Mouse (Mus musculus): ENCODE measurements around the gene Ms4a3. TPM values are rescaled to one million over a fixed set of nuclear protein-coding genes. Genes with fewer than 3 reads are reported as not detected.

The Ms4a3 gene
- polyA plus RNA-seq, 1 experiment from 2014 or later: 0.39 TPM

GRCm38 (mm10) chr19:11611541-11611945, 29.1 kb downstream of the Ms4a3 start:
- H3K9me3 ChIP-seq (replicated peaks; ENCODE audit: control insufficient read depth, low read length): no peaks in the 10 kb centered on the region
- H3K36me3 ChIP-seq (ENCODE audit: control insufficient read depth, insufficient read depth, low read length): no peaks in the 10 kb centered on the region
- no peaks in the 10 kb centered on the region for H3K4me1 ChIP-seq (ENCODE audit: control insufficient read depth, insufficient read depth, low read length)
- ATAC-seq (replicated peaks; ENCODE audit: insufficient number of reproducible peaks, low FRiP score, low TSS enrichment): no peak
- no peaks in the 10 kb centered on the region for H3K27me3 ChIP-seq (ENCODE audit: control insufficient read depth, insufficient read depth, low read length)
- WGBS (ENCODE audit: insufficient replicate concordance): 21% methylated on average over 6 of the region's 6 CpGs
- H3K4me2 ChIP-seq: no peak overlapping the region
- no peak overlapping the region for H3K9ac ChIP-seq (ENCODE audit: low read depth, low read length)
- no peak overlapping the region for H3K27ac ChIP-seq (ENCODE audit: low read depth, low read length)
- H3K4me3 ChIP-seq (ENCODE audit: low read depth, low read length): no peak overlapping the region

GRCm38 (mm10) chr19:11608172-11608571, 32.5 kb downstream of the Ms4a3 start:
- WGBS (ENCODE audit: insufficient replicate concordance): 13% methylated on average over 1 of the region's 1 CpGs
- Histone ChIP-seq H3K4me3 (ENCODE audit: low read depth, low read length) (no peak overlapping the region), H3K4me2 (no peak overlapping the region), H3K4me1 (ENCODE audit: control insufficient read depth, insufficient read depth, low read length) (no peaks in the 10 kb centered on the region), H3K9ac (ENCODE audit: low read depth, low read length) (no peak overlapping the region), H3K27me3 (ENCODE audit: control insufficient read depth, insufficient read depth, low read length) (no peaks in the 10 kb centered on the region), H3K36me3 (ENCODE audit: control insufficient read depth, insufficient read depth, low read length) (no peaks in the 10 kb centered on the region), H3K27ac (ENCODE audit: low read depth, low read length) (no peak overlapping the region), H3K9me3 (replicated peaks; ENCODE audit: control insufficient read depth, low read length) (no peaks in the 10 kb centered on the region)
- no peak for ATAC-seq (replicated peaks; ENCODE audit: insufficient number of reproducible peaks, low FRiP score, low TSS enrichment)

- WGBS (ENCODE audit: insufficient replicate concordance): 73% methylated on average over 2 of the region's 2 CpGs
- no peaks in the 10 kb centered on the region for H3K36me3 ChIP-seq (ENCODE audit: control insufficient read depth, insufficient read depth, low read length)
- H3K9ac ChIP-seq (ENCODE audit: low read depth, low read length): no peak within 1 kb of the TSS
- H3K27ac ChIP-seq (ENCODE audit: low read depth, low read length): no peak within 1 kb of the TSS
- H3K27me3 ChIP-seq (ENCODE audit: control insufficient read depth, insufficient read depth, low read length): no peaks in the 10 kb centered on the region
- H3K4me3 ChIP-seq (ENCODE audit: low read depth, low read length): no peak within 1 kb of the TSS
- ATAC-seq (replicated peaks; ENCODE audit: insufficient number of reproducible peaks, low FRiP score, low TSS enrichment): no peak
- no peaks in the 10 kb centered on the region for H3K9me3 ChIP-seq (replicated peaks; ENCODE audit: control insufficient read depth, low read length)
- no peak within 1 kb of the TSS for H3K4me2 ChIP-seq
- no peaks in the 10 kb centered on the region for H3K4me1 ChIP-seq (ENCODE audit: control insufficient read depth, insufficient read depth, low read length)
Observed at GRCm38 (mm10) chr19:11604603-11605002, 36.0 kb downstream of the Ms4a3 start, which contains the start of gene Ms4a6d. Gene Ms4a6d, minus strand, starts transcription at chr19:11604849.

GRCm38 (mm10) chr19:11602026-11602425, 38.6 kb downstream of the Ms4a3 start:
- WGBS (ENCODE audit: insufficient replicate concordance): 84% methylated on average over 2 of the region's 2 CpGs

GRCm38 (mm10) chr19:11601349-11601748, 39.3 kb downstream of the Ms4a3 start:
- H3K4me3 ChIP-seq (ENCODE audit: low read depth, low read length): no peak overlapping the region
- 77% methylated on average over 3 of the region's 3 CpGs for WGBS (ENCODE audit: insufficient replicate concordance)

More at GRCm38 (mm10) chr19:11602026-11602425, 38.6 kb downstream of the Ms4a3 start:
- Histone ChIP-seq H3K9ac (ENCODE audit: low read depth, low read length) (no peak overlapping the region), H3K9me3 (replicated peaks; ENCODE audit: control insufficient read depth, low read length) (no peaks in the 10 kb centered on the region), H3K4me1 (ENCODE audit: control insufficient read depth, insufficient read depth, low read length) (no peaks in the 10 kb centered on the region), H3K36me3 (ENCODE audit: control insufficient read depth, insufficient read depth, low read length) (no peaks in the 10 kb centered on the region), H3K4me2 (no peak overlapping the region), H3K27ac (ENCODE audit: low read depth, low read length) (no peak overlapping the region), H3K27me3 (ENCODE audit: control insufficient read depth, insufficient read depth, low read length) (no peaks in the 10 kb centered on the region), H3K4me3 (ENCODE audit: low read depth, low read length) (no peak overlapping the region)
- no peak for ATAC-seq (replicated peaks; ENCODE audit: insufficient number of reproducible peaks, low FRiP score, low TSS enrichment)

GRCm38 (mm10) chr19:11589891-11590449, 50.7 kb downstream of the Ms4a3 start:
- H3K9ac ChIP-seq (ENCODE audit: low read depth, low read length): no peak overlapping the region
- H3K9me3 ChIP-seq (replicated peaks; ENCODE audit: control insufficient read depth, low read length): no peaks in the 10 kb centered on the region
- no peaks in the 10 kb centered on the region for H3K36me3 ChIP-seq (ENCODE audit: control insufficient read depth, insufficient read depth, low read length)
- H3K4me3 ChIP-seq (ENCODE audit: low read depth, low read length): no peak overlapping the region
- no peaks in the 10 kb centered on the region for H3K27me3 ChIP-seq (ENCODE audit: control insufficient read depth, insufficient read depth, low read length)
- no peak overlapping the region for H3K4me2 ChIP-seq
- WGBS (ENCODE audit: insufficient replicate concordance): 62% methylated on average over 2 of the region's 2 CpGs
- no peaks in the 10 kb centered on the region for H3K4me1 ChIP-seq (ENCODE audit: control insufficient read depth, insufficient read depth, low read length)
- no peak for ATAC-seq (replicated peaks; ENCODE audit: insufficient number of reproducible peaks, low FRiP score, low TSS enrichment)
- no peak overlapping the region for H3K27ac ChIP-seq (ENCODE audit: low read depth, low read length)

More at GRCm38 (mm10) chr19:11601349-11601748, 39.3 kb downstream of the Ms4a3 start:
- Histone ChIP-seq H3K4me1 (ENCODE audit: control insufficient read depth, insufficient read depth, low read length) (no peaks in the 10 kb centered on the region), H3K27ac (ENCODE audit: low read depth, low read length) (no peak overlapping the region), H3K9me3 (replicated peaks; ENCODE audit: control insufficient read depth, low read length) (no peaks in the 10 kb centered on the region), H3K36me3 (ENCODE audit: control insufficient read depth, insufficient read depth, low read length) (no peaks in the 10 kb centered on the region), H3K9ac (ENCODE audit: low read depth, low read length) (no peak overlapping the region), H3K27me3 (ENCODE audit: control insufficient read depth, insufficient read depth, low read length) (no peaks in the 10 kb centered on the region), H3K4me2 (no peak overlapping the region)
- ATAC-seq (replicated peaks; ENCODE audit: insufficient number of reproducible peaks, low FRiP score, low TSS enrichment): no peak

GRCm38 (mm10) chr19:11589205-11589604, 51.4 kb downstream of the Ms4a3 start:
- H3K4me3 ChIP-seq (ENCODE audit: low read depth, low read length): no peak overlapping the region
- H3K27ac ChIP-seq (ENCODE audit: low read depth, low read length): no peak overlapping the region
- no peaks in the 10 kb centered on the region for H3K27me3 ChIP-seq (ENCODE audit: control insufficient read depth, insufficient read depth, low read length)
- no peaks in the 10 kb centered on the region for H3K4me1 ChIP-seq (ENCODE audit: control insufficient read depth, insufficient read depth, low read length)
- WGBS (ENCODE audit: insufficient replicate concordance): 67% methylated on average over 4 of the region's 4 CpGs
- H3K36me3 ChIP-seq (ENCODE audit: control insufficient read depth, insufficient read depth, low read length): no peaks in the 10 kb centered on the region
- no peak overlapping the region for H3K4me2 ChIP-seq
- no peak for ATAC-seq (replicated peaks; ENCODE audit: insufficient number of reproducible peaks, low FRiP score, low TSS enrichment)
- H3K9me3 ChIP-seq (replicated peaks; ENCODE audit: control insufficient read depth, low read length): no peaks in the 10 kb centered on the region
- no peak overlapping the region for H3K9ac ChIP-seq (ENCODE audit: low read depth, low read length)

Other genes starting within 250 kb of the Ms4a3 start
- gene Ms4a4c, start 236.1 kb downstream of the Ms4a3 start, polyA plus RNA-seq (2014; fragmentation: Nextera tagmentation; extraction: Ambion mirVana): not detected in 2 replicates
- not detected in 2 replicates for gene Ms4a4b, start 197.3 kb downstream of the Ms4a3 start, polyA plus RNA-seq (2014; fragmentation: Nextera tagmentation; extraction: Ambion mirVana)
- gene Ms4a6c, start 171.5 kb downstream of the Ms4a3 start, polyA plus RNA-seq (2014; fragmentation: Nextera tagmentation; extraction: Ambion mirVana): 0.21 and 0.77 TPM in 2 replicates
- gene Gm8369, start 154.9 kb downstream of the Ms4a3 start, polyA plus RNA-seq (2014; fragmentation: Nextera tagmentation; extraction: Ambion mirVana): not detected in 2 replicates
- gene Ms4a6b, start 124.3 kb downstream of the Ms4a3 start, polyA plus RNA-seq (2014; fragmentation: Nextera tagmentation; extraction: Ambion mirVana): 0.59 and 1.4 TPM in 2 replicates
- gene Ms4a4d, start 104.0 kb downstream of the Ms4a3 start, polyA plus RNA-seq (2014; fragmentation: Nextera tagmentation; extraction: Ambion mirVana): 0.44 and 0.56 TPM in 2 replicates
- gene Ms4a6d, start 36.0 kb downstream of the Ms4a3 start, polyA plus RNA-seq (2014; fragmentation: Nextera tagmentation; extraction: Ambion mirVana): 0.87 and 1.1 TPM in 2 replicates
- gene Ms4a2, start 17.1 kb downstream of the Ms4a3 start, polyA plus RNA-seq (2014; fragmentation: Nextera tagmentation; extraction: Ambion mirVana): 0.24 TPM in 1 of 2 replicates, not detected in the other
- gene Oosp2, start 19.7 kb upstream of the Ms4a3 start, polyA plus RNA-seq (2014; fragmentation: Nextera tagmentation; extraction: Ambion mirVana): not detected in 2 replicates
- gene Oosp1, start 50.3 kb upstream of the Ms4a3 start, polyA plus RNA-seq (2014; fragmentation: Nextera tagmentation; extraction: Ambion mirVana): not detected in 2 replicates
- gene Oosp3, start 56.2 kb upstream of the Ms4a3 start, polyA plus RNA-seq (2014; fragmentation: Nextera tagmentation; extraction: Ambion mirVana): not detected in 2 replicates
- not detected in 2 replicates for gene Gif, start 106.7 kb upstream of the Ms4a3 start, polyA plus RNA-seq (2014; fragmentation: Nextera tagmentation; extraction: Ambion mirVana)
- gene Mrpl16, start 129.5 kb upstream of the Ms4a3 start, polyA plus RNA-seq (2014; fragmentation: Nextera tagmentation; extraction: Ambion mirVana): 78.5 and 82.0 TPM in 2 replicates
- gene Stx3, start 178.6 kb upstream of the Ms4a3 start, polyA plus RNA-seq (2014; fragmentation: Nextera tagmentation; extraction: Ambion mirVana): 8.3 and 9.9 TPM in 2 replicates
- gene Olfr1417, start 198.4 kb upstream of the Ms4a3 start, polyA plus RNA-seq (2014; fragmentation: Nextera tagmentation; extraction: Ambion mirVana): 0.15 TPM in 1 of 2 replicates, not detected in the other
- not detected in 2 replicates for gene Olfr1418, start 220.2 kb upstream of the Ms4a3 start, polyA plus RNA-seq (2014; fragmentation: Nextera tagmentation; extraction: Ambion mirVana)
- not detected in 2 replicates for gene Olfr1419, start 234.3 kb upstream of the Ms4a3 start, polyA plus RNA-seq (2014; fragmentation: Nextera tagmentation; extraction: Ambion mirVana)
- 0.29 TPM in 1 of 2 replicates, not detected in the other for gene Olfr1420, start 245.7 kb upstream of the Ms4a3 start, polyA plus RNA-seq (2014; fragmentation: Nextera tagmentation; extraction: Ambion mirVana)

All from heart, embryonic 11.5 days (tissue).